Comparison of ENCODE assay signal across 8 mouse cellular contexts in the genomic region with DNA sequence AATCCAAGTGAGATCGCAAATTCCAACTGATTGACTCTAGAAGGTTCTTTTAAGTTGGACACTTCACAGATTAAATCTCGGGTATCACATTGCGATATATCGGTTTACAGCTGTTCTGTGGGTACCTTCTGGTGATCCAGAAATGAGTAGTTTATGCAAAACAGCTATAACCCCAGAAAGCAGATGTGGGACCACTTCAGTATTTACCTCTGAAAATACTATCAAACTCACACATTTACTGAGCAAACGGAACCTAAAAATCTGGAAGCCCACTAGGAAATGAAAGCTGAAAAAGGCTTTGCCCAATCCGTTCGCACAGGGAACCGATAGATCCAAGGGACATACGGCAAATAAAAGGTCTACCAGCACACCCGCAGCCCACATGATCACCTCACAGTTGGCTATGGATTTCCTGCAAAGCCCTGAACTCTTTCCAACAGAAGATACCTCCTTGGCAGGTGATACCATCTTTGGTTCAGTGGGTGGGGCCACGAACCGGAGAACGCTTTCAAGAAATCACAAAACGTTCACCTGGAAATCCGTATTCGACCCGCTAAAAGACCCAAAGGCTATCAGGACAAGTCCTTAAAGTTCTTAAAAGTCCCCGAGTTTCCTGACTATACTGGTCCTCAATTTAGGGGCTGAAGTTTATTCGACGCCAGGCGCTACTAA. TPM values are rescaled to one million over a fixed set of nuclear protein-coding genes. Genes with fewer than 3 reads are reported as not detected.
DNase-seq lines count a peak whose midpoint lies in the region; ATAC-seq and TF ChIP-seq lines count a peak whose summit lies in the region.

No protein-coding gene starts in this region.

- H3K9ac ChIP-seq in heart, embryonic 11.5 days (ENCODE audit: low read depth, low read length): peak overlapping the region; percentile 75
- H3K9ac ChIP-seq in limb, embryonic 12.5 days (replicated peaks): peak overlapping the region; percentile 67
- peak overlapping the region; percentile 58; the same call in 1 of the 2 replicates for H3K9ac ChIP-seq in neural tube, embryonic 14.5 days (replicated peaks; ENCODE audit: low read depth, low read length)

- intact Hi-C loops in heart, postnatal 14 days (cut with DNase I): loop anchor here (5.0 to 10.0 kb wide), 3 partner anchors 160 to 292 kb away; a partner anchor contains a TSS

- 22% methylated on average over 21 of the region's 21 CpGs for WGBS in heart, embryonic 11.5 days (ENCODE audit: insufficient replicate concordance)
- 25% methylated on average over 21 of the region's 21 CpGs for WGBS in limb, embryonic 12.5 days
- 25% methylated on average over 21 of the region's 21 CpGs for WGBS in neural tube, embryonic 14.5 days

- TF ChIP-seq CTCF in E14TG2a.4 (conservative IDR thresholded peaks at IDR 0.05; ENCODE audit: low read length): no peak

- H3K4me1 ChIP-seq in heart, embryonic 11.5 days (ENCODE audit: control insufficient read depth, insufficient read depth, low read length): peaks cover 19% of the 10 kb centered on the region
- peaks cover 41% of the 10 kb centered on the region for H3K4me1 ChIP-seq in E14TG2a.4 (replicated peaks; ENCODE audit: low read depth, low read length)
- H3K4me1 ChIP-seq in erythroblast, embryonic 14.5 days (ENCODE audit: control insufficient read depth): peaks cover 69% of the 10 kb centered on the region
- peaks cover 28% of the 10 kb centered on the region for H3K4me1 ChIP-seq in limb, embryonic 12.5 days (replicated peaks)
- H3K4me1 ChIP-seq in neural tube, embryonic 14.5 days (ENCODE audit: control insufficient read depth, insufficient read depth, low read length): peaks cover 30% of the 10 kb centered on the region

- H3K9me3 ChIP-seq in heart, embryonic 11.5 days (replicated peaks; ENCODE audit: control insufficient read depth, low read length): no peaks in the 10 kb centered on the region
- no peaks in the 10 kb centered on the region for H3K9me3 ChIP-seq in E14TG2a.4 (ENCODE audit: low read length)
- no peaks in the 10 kb centered on the region for H3K9me3 ChIP-seq in erythroblast, embryonic 14.5 days (ENCODE audit: control insufficient read depth, low read length)
- H3K9me3 ChIP-seq in limb, embryonic 12.5 days: no peaks in the 10 kb centered on the region
- H3K9me3 ChIP-seq in neural tube, embryonic 14.5 days (ENCODE audit: control insufficient read depth, low read length): no peaks in the 10 kb centered on the region

- DNase-seq in heart, postnatal 14 days: no peak
- no peak for DNase-seq in gastrocnemius, adult 8-10 months (ENCODE audit: low spot score in 2 of 2)
- DNase-seq in frontal cortex, postnatal 36 days (ENCODE audit: low spot score in 2 of 2): no peak

- H3K4me3 ChIP-seq in heart, embryonic 11.5 days (ENCODE audit: low read depth, low read length): peak overlapping the region; percentile 74
- H3K4me3 ChIP-seq in E14TG2a.4 (replicated peaks; ENCODE audit: low read length): peak overlapping the region; percentile 92
- peak overlapping the region; percentile 64 for H3K4me3 ChIP-seq in erythroblast, embryonic 14.5 days (replicated peaks)
- H3K4me3 ChIP-seq in limb, embryonic 12.5 days (replicated peaks): peak overlapping the region; percentile 59
- H3K4me3 ChIP-seq in neural tube, embryonic 14.5 days (ENCODE audit: low read depth, low read length): peak overlapping the region; percentile 55

- H3K27me3 ChIP-seq in heart, embryonic 11.5 days (ENCODE audit: control insufficient read depth, insufficient read depth, low read length): no peaks in the 10 kb centered on the region
- no peaks in the 10 kb centered on the region for H3K27me3 ChIP-seq in E14TG2a.4 (ENCODE audit: insufficient read depth, low read length)
- H3K27me3 ChIP-seq in erythroblast, embryonic 14.5 days (ENCODE audit: control insufficient read depth): no peaks in the 10 kb centered on the region
- no peaks in the 10 kb centered on the region for H3K27me3 ChIP-seq in limb, embryonic 12.5 days
- H3K27me3 ChIP-seq in neural tube, embryonic 14.5 days (ENCODE audit: control insufficient read depth, insufficient read depth, low read length): no peaks in the 10 kb centered on the region

- no peaks in the 10 kb centered on the region for H3K36me3 ChIP-seq in heart, embryonic 11.5 days (ENCODE audit: control insufficient read depth, insufficient read depth, low read length)
- no peaks in the 10 kb centered on the region for H3K36me3 ChIP-seq in E14TG2a.4 (ENCODE audit: insufficient read depth, low read length)
- peaks cover 15% of the 10 kb centered on the region for H3K36me3 ChIP-seq in erythroblast, embryonic 14.5 days (ENCODE audit: control insufficient read depth)
- no peaks in the 10 kb centered on the region for H3K36me3 ChIP-seq in limb, embryonic 12.5 days
- H3K36me3 ChIP-seq in neural tube, embryonic 14.5 days (ENCODE audit: control insufficient read depth, insufficient read depth, low read length): no peaks in the 10 kb centered on the region

- peak overlapping the region; percentile 68 for H3K4me2 ChIP-seq in heart, embryonic 11.5 days
- H3K4me2 ChIP-seq in limb, embryonic 12.5 days: peak overlapping the region; percentile 80
- H3K4me2 ChIP-seq in neural tube, embryonic 14.5 days (ENCODE audit: low read depth, low read length): peak overlapping the region; percentile 61

- peak overlapping the region; percentile 86 for H3K27ac ChIP-seq in heart, embryonic 11.5 days (ENCODE audit: low read depth, low read length)
- peak overlapping the region; percentile 87 for H3K27ac ChIP-seq in limb, embryonic 12.5 days
- H3K27ac ChIP-seq in neural tube, embryonic 14.5 days (ENCODE audit: low read depth, low read length): peak overlapping the region; percentile 66; the same call in 1 of the 2 replicates

- no peak for ATAC-seq in heart, embryonic 11.5 days (replicated peaks; ENCODE audit: insufficient number of reproducible peaks, low FRiP score, low TSS enrichment)
- no peak for ATAC-seq in limb, embryonic 12.5 days (ENCODE audit: insufficient number of reproducible peaks, insufficient read depth, low FRiP score, low TSS enrichment, low read depth)
- ATAC-seq in neural tube, embryonic 14.5 days (ENCODE audit: low read depth): no peak

RNA-seq across cellular contexts. Expression of a gene that starts 1.0 kb away (rescaled TPM):
- 15.6 and 18.8 TPM in 2 replicates for polyA plus RNA-seq in heart, embryonic 11.5 days (2014; fragmentation: Nextera tagmentation; extraction: Ambion mirVana)
- total RNA-seq in heart, postnatal 14 days (2021): 10 to 100 TPM; 10.2 to 11.1 TPM
- 0.48 and 0.60 TPM in 2 replicates for polyA plus RNA-seq in erythroblast, embryonic 14.5 days (2012)
- polyA plus RNA-seq in limb, embryonic 12.5 days (2016; fragmentation: Nextera tagmentation; extraction: Ambion mirVana): 17.3 and 17.5 TPM in 2 replicates
- 7.1 and 10.0 TPM in 2 replicates for polyA plus RNA-seq in neural tube, embryonic 14.5 days (2014; fragmentation: Nextera tagmentation; extraction: Ambion mirVana)
- 1 to 10 TPM; 3.6 to 4.8 (median 4.3) TPM for total RNA-seq in gastrocnemius, adult 8-10 months (2022)

RNA-seq across cellular contexts. Expression of a gene that starts 23.9 kb away (rescaled TPM):
- not detected in 2 replicates for polyA plus RNA-seq in heart, embryonic 11.5 days (2014; fragmentation: Nextera tagmentation; extraction: Ambion mirVana)
- total RNA-seq in heart, postnatal 14 days (2021): not detected
- polyA plus RNA-seq in erythroblast, embryonic 14.5 days (2012): not detected in 2 replicates
- polyA plus RNA-seq in limb, embryonic 12.5 days (2016; fragmentation: Nextera tagmentation; extraction: Ambion mirVana): not detected in 2 replicates
- polyA plus RNA-seq in neural tube, embryonic 14.5 days (2014; fragmentation: Nextera tagmentation; extraction: Ambion mirVana): not detected in 2 replicates
- total RNA-seq in gastrocnemius, adult 8-10 months (2022): not detected

RNA-seq across cellular contexts. Expression of a gene that starts 43.2 kb away (rescaled TPM):
- 13.7 and 15.5 TPM in 2 replicates for polyA plus RNA-seq in heart, embryonic 11.5 days (2014; fragmentation: Nextera tagmentation; extraction: Ambion mirVana)
- 10 to 100 TPM; 26.4 to 31.0 TPM for total RNA-seq in heart, postnatal 14 days (2021)
- 0.24 and 0.28 TPM in 2 replicates for polyA plus RNA-seq in erythroblast, embryonic 14.5 days (2012)
- polyA plus RNA-seq in limb, embryonic 12.5 days (2016; fragmentation: Nextera tagmentation; extraction: Ambion mirVana): 19.4 and 19.5 TPM in 2 replicates
- polyA plus RNA-seq in neural tube, embryonic 14.5 days (2014; fragmentation: Nextera tagmentation; extraction: Ambion mirVana): 15.4 and 19.3 TPM in 2 replicates
- total RNA-seq in gastrocnemius, adult 8-10 months (2022): 1 to 10 TPM; 4.1 to 7.5 (median 5.0) TPM

RNA-seq across cellular contexts. Expression of a gene that starts 48.9 kb away (rescaled TPM):
- 9.3 and 10.6 TPM in 2 replicates for polyA plus RNA-seq in heart, embryonic 11.5 days (2014; fragmentation: Nextera tagmentation; extraction: Ambion mirVana)
- 1 to 10 TPM; 8.1 to 9.7 TPM for total RNA-seq in heart, postnatal 14 days (2021)
- polyA plus RNA-seq in erythroblast, embryonic 14.5 days (2012): 0.02 and 0.03 TPM in 2 replicates
- polyA plus RNA-seq in limb, embryonic 12.5 days (2016; fragmentation: Nextera tagmentation; extraction: Ambion mirVana): 11.6 and 12.1 TPM in 2 replicates
- polyA plus RNA-seq in neural tube, embryonic 14.5 days (2014; fragmentation: Nextera tagmentation; extraction: Ambion mirVana): 5.2 and 5.5 TPM in 2 replicates
- total RNA-seq in gastrocnemius, adult 8-10 months (2022): 10 to 100 TPM; 10.8 to 18.9 (median 12.1) TPM

Comparison
In these comparisons a context has a peak if more than half of its experiments do, and no peak if none do; other contexts are left out.
1. RNA of a gene that starts 43.2 kb away (polyA plus RNA-seq): 19.4 to 19.5 TPM in limb, embryonic 12.5 days, 15.4 to 19.3 TPM in neural tube, embryonic 14.5 days and 13.7 to 15.5 TPM in heart, embryonic 11.5 days; 0.24 to 0.28 TPM in erythroblast, embryonic 14.5 days; every median in the first group is over 10 times any median in the second.
2. Peak in every context shown above with its lines, with median percentiles within 50 percentile points of each other: H3K27ac ChIP-seq, H3K4me2 ChIP-seq, H3K4me3 ChIP-seq and H3K9ac ChIP-seq.